Mouse (Mus musculus): ENCODE data around the gene Cptp. TPM values are rescaled to one million over a fixed set of nuclear protein-coding genes. Genes with fewer than 3 reads are reported as not detected.

Cptp gene
- polyA plus RNA-seq, 1 experiment from 2014 or later: 15.4 TPM

- H3K27me3 ChIP-seq: no peaks in the 10 kb centered on the region
- CTCF ChIA-PET: interaction anchor here (0.9 to 2.3 kb wide), 8 partner anchors 9 to 66 kb away, joined by 3 to 22 read pairs (median 6); partner anchors contain the start of gene Dvl1
- DNase-seq (ENCODE audit: low read depth, low spot score): no peak
- in situ Hi-C loops (cut with MboI; ENCODE audit: low pct_unique_long_range_greater_than_20kb): loop anchor here (5.0 kb wide), 2 partner anchors 34 to 59 kb away; partner anchors contain the start of genes Acap3, Cptp, Ints11 and Pusl1
- no peak for TF ChIP-seq CTCF (IDR thresholded peaks at IDR 0.05)
- ATAC-seq: no peak
- POLR2A ChIA-PET: interaction anchor here (1.1 to 1.9 kb wide), 3 partner anchors 16 to 30 kb away, joined by 3 to 6 read pairs (median 4); partner anchors contain the start of gene Tas1r3
Measured at GRCm38 (mm10) chr4:155833234-155833633, 36.0 kb downstream of the Cptp start.

- TF ChIP-seq CTCF (IDR thresholded peaks at IDR 0.05): no peak
- ATAC-seq: no peak
- no peak for DNase-seq (ENCODE audit: low read depth, low spot score)
- CTCF ChIA-PET: interaction anchor here (1.3 kb wide), 1 partner anchor 14 kb away, joined by 3 read pairs; the partner anchor contains the start of gene Dvl1
- POLR2A ChIA-PET: interaction anchor here (1.3 to 1.9 kb wide), 2 partner anchors 31 to 37 kb away, joined by 4 read pairs; partner anchors contain the start of genes Cptp, Ints11 and Tas1r3
- no peaks in the 10 kb centered on the region for H3K27me3 ChIP-seq
- in situ Hi-C loops (cut with MboI; ENCODE audit: low pct_unique_long_range_greater_than_20kb): loop anchor here (5.0 kb wide), 2 partner anchors 35 to 60 kb away; partner anchors contain the start of genes Acap3, Cptp, Ints11 and Pusl1
Measured at GRCm38 (mm10) chr4:155832321-155832720, 36.9 kb downstream of the Cptp start.

- in situ Hi-C loops (cut with MboI; ENCODE audit: low pct_unique_long_range_greater_than_20kb): loop anchor here (5.0 kb wide), 2 partner anchors 35 to 60 kb away; partner anchors contain the start of genes Acap3, Cptp, Ints11 and Pusl1
- H3K27me3 ChIP-seq: no peaks in the 10 kb centered on the region
- ChIA-PET CTCF (interaction anchor here (0.7 to 1.3 kb wide), 3 partner anchors 15 to 37 kb away, joined by 3 read pairs; partner anchors contain the start of genes Cptp and Dvl1), POLR2A (interaction anchor here (1.3 to 1.9 kb wide), 2 partner anchors 32 to 38 kb away, joined by 4 read pairs; partner anchors contain the start of genes Cptp, Ints11 and Tas1r3)
- ATAC-seq (no peak), DNase-seq (ENCODE audit: low read depth, low spot score) (no peak)
- TF ChIP-seq CTCF (IDR thresholded peaks at IDR 0.05): no peak
Measured at GRCm38 (mm10) chr4:155831831-155832230, 37.4 kb downstream of the Cptp start.

DNA sequence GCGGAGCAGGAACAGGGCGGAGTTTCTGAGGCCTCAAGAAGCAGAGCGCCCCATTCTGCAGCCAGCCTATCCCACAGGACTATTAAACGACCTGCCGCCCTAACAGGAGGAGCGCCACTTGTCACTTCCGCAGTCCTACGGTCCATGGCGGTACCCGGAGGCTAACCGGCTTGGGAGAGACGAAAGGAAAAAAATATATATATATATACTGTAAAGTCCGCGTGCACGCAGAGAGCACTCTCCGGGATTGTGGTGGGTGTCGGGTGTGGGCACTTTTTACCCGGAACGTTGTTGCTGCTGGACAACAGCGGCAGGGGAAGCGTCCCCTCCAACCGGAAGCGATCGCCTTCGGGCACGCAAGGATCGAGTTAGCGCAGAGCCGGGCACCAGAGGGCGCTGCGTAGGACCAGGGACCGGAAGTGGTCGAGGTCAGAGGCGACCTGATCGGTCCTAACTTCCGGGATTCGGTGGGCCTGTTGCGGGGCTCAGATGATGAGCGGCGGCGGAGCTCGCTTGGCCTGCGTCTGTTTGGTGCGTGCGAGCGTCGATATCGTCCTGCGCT lies 38.0 kb downstream of the Cptp start, which contains the start of gene Aurkaip1:
TSS of gene Aurkaip1 (plus strand) at position 68 of the 562 bp plus-strand sequence.
- POLR2A ChIA-PET: interaction anchor here (1.3 to 1.9 kb wide), 2 partner anchors 32 to 38 kb away, joined by 4 read pairs; partner anchors contain the start of genes Cptp, Ints11 and Tas1r3
- peak; percentile 78 for DNase-seq (ENCODE audit: low read depth, low spot score)
- in situ Hi-C loops (cut with MboI; ENCODE audit: low pct_unique_long_range_greater_than_20kb): loop anchor here (5.0 kb wide), 2 partner anchors 36 to 61 kb away; partner anchors contain the start of genes Acap3, Cptp, Ints11 and Pusl1
- peak; percentile 60 for TF ChIP-seq CTCF (IDR thresholded peaks at IDR 0.05)
- peak; percentile 93 for ATAC-seq
- no peaks in the 10 kb centered on the region for H3K27me3 ChIP-seq
- CTCF ChIA-PET: interaction anchor here (0.7 to 1.3 kb wide), 3 partner anchors 15 to 38 kb away, joined by 3 read pairs; partner anchors contain the start of genes Cptp and Dvl1

- CTCF ChIA-PET: no interaction called here
- ATAC-seq (no peak), DNase-seq (ENCODE audit: low read depth, low spot score) (no peak)
- no peak for TF ChIP-seq CTCF (IDR thresholded peaks at IDR 0.05)
- POLR2A ChIA-PET: no interaction called here
- H3K27me3 ChIP-seq: no peaks in the 10 kb centered on the region
- in situ Hi-C loops (cut with MboI; ENCODE audit: low pct_unique_long_range_greater_than_20kb): loop anchor here (5.0 kb wide), 2 partner anchors 37 to 62 kb away; partner anchors contain the start of genes Acap3, Cptp, Ints11 and Pusl1
Measured at GRCm38 (mm10) chr4:155830596-155830995, 38.6 kb downstream of the Cptp start.

DNA sequence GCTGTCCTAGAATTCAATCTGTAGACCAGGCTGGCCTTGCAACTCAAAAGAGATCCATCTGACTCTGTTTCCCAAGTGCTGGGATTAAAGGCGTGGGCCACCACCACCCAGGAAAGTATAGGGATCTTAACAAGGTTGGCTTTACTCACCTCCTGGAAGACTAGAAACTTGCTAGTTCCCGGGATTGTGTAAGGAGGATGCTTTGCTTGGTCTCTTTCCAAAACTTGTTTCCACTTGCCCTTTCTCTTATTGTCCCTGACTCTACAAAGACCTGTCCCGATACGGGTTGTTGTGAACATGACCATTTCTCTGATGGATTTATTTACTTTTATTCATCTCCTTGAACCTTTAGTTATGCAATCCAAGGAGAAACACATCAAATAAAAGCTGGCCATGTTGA lies 39.4 kb downstream of the Cptp start:
- ATAC-seq (no peak), DNase-seq (ENCODE audit: low read depth, low spot score) (no peak)
- ChIA-PET CTCF (no interaction called here), POLR2A (no interaction called here)
- no peak for TF ChIP-seq CTCF (IDR thresholded peaks at IDR 0.05)
- in situ Hi-C loops (cut with MboI; ENCODE audit: low pct_unique_long_range_greater_than_20kb): loop anchor here (5.0 kb wide), 2 partner anchors 37 to 62 kb away; partner anchors contain the start of genes Acap3, Cptp, Ints11 and Pusl1
- no peaks in the 10 kb centered on the region for H3K27me3 ChIP-seq

DNA sequence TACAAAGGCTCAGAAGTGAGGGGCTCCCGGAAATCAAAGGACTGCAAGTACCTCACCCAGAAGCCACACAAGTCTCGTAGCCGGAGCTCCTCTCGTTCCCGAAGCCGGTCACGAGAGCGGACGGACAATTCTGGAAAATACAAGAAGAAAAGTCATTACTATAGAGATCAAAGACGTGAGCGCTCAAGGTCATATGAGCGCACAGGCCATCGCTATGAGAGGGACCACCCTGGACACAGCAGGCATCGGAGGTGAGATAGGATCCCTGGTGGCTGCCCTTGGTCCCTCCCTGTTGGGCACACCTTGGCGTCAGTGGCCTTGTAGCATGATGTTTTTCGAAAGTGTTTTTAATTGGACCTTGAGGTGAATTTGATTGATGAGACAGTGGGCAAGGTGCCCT lies 45.8 kb downstream of the Cptp start:
- DNase-seq (ENCODE audit: low read depth, low spot score) (no peak), ATAC-seq (no peak)
- H3K27me3 ChIP-seq: no peaks in the 10 kb centered on the region
- CTCF ChIA-PET: interaction anchor here (1.0 to 1.5 kb wide), 2 partner anchors 10 to 11 kb away, joined by 4 to 7 read pairs; no protein-coding TSS in a partner anchor
- POLR2A ChIA-PET: no interaction called here
- in situ Hi-C loops (cut with MboI; ENCODE audit: low pct_unique_long_range_greater_than_20kb): no loop called here
- no peak for TF ChIP-seq CTCF (IDR thresholded peaks at IDR 0.05)

GRCm38 (mm10) chr4:155821025-155821424 lies 48.2 kb downstream of the Cptp start:
- POLR2A ChIA-PET: no interaction called here
- TF ChIP-seq CTCF (IDR thresholded peaks at IDR 0.05): no peak
- no peaks in the 10 kb centered on the region for H3K27me3 ChIP-seq
- DNase-seq (ENCODE audit: low read depth, low spot score) (no peak), ATAC-seq (no peak)
- in situ Hi-C loops (cut with MboI; ENCODE audit: low pct_unique_long_range_greater_than_20kb): no loop called here
- CTCF ChIA-PET: interaction anchor here (1.2 kb wide), 1 partner anchor 9 kb away, joined by 3 read pairs; the partner anchor contains the start of gene Ccnl2

DNA sequence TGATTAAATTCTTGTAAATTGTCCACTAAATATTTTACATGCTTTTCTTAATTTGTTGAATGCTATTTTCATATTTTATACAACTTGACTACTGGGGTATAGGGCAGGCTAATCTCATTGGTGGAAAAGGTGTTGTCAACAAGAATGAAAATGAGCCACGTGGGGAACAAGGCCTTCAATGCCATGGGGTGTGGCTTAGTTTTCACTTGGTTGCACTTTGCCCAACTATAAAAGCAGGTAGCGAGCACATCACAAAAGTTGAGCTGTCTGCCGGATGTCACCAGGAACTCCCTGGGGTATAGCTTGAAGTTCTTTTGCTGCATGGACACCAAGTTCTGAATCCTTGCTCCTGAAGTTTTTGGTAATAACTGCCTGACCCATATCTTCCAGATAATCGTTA lies 51.7 kb downstream of the Cptp start:
- in situ Hi-C loops (cut with MboI; ENCODE audit: low pct_unique_long_range_greater_than_20kb): no loop called here
- ATAC-seq (no peak), DNase-seq (ENCODE audit: low read depth, low spot score) (no peak)
- TF ChIP-seq CTCF (IDR thresholded peaks at IDR 0.05): no peak
- ChIA-PET POLR2A (no interaction called here), CTCF (no interaction called here)
- no peaks in the 10 kb centered on the region for H3K27me3 ChIP-seq

Other genes with a start within 250 kb of the Cptp start
- 57.8 TPM for gene Cdk11b, start 244.6 kb downstream of the Cptp start, polyA plus RNA-seq (2021)
- not detected for gene Gm10563, start 224.0 kb downstream of the Cptp start, polyA plus RNA-seq (2021)
- 4.1 TPM for gene Mmp23, start 216.1 kb downstream of the Cptp start, polyA plus RNA-seq (2021)
- gene Mib2, start 200.2 kb downstream of the Cptp start, polyA plus RNA-seq (2021): 39.5 TPM
- gene Fndc10, start 175.1 kb downstream of the Cptp start, polyA plus RNA-seq (2021): 7.3 TPM
- 81.8 TPM for gene Ssu72, start 164.6 kb downstream of the Cptp start, polyA plus RNA-seq (2021)
- 1.4 TPM for gene Tmem240, start 134.6 kb downstream of the Cptp start, polyA plus RNA-seq (2021)
- 53.3 TPM for gene Atad3a, start 108.3 kb downstream of the Cptp start, polyA plus RNA-seq (2021)
- gene Vwa1, start 94.7 kb downstream of the Cptp start, polyA plus RNA-seq (2021): 0.47 TPM
- 0.05 TPM for gene Tmem88b, start 83.6 kb downstream of the Cptp start, polyA plus RNA-seq (2021)
- gene Ankrd65, start 79.0 kb downstream of the Cptp start, polyA plus RNA-seq (2021): not detected
- gene Mrpl20, start 66.6 kb downstream of the Cptp start, polyA plus RNA-seq (2021): 124 TPM
- 55.5 TPM for gene Ccnl2, start 57.0 kb downstream of the Cptp start, polyA plus RNA-seq (2021)
- 127 TPM for gene Aurkaip1, start 38.2 kb downstream of the Cptp start, polyA plus RNA-seq (2021)
- gene Mxra8, start 29.8 kb downstream of the Cptp start, polyA plus RNA-seq (2021): 15.4 TPM
- gene Dvl1, start 22.0 kb downstream of the Cptp start, polyA plus RNA-seq (2021): 83.6 TPM
- gene Tas1r3, start 6.1 kb downstream of the Cptp start, polyA plus RNA-seq (2021): 1.2 TPM
- gene Ints11, start 106 bp upstream of the Cptp start, polyA plus RNA-seq (2021): 37.6 TPM
- gene Pusl1, start 22.3 kb upstream of the Cptp start, polyA plus RNA-seq (2021): 22.4 TPM
- gene Acap3, start 22.4 kb upstream of the Cptp start, polyA plus RNA-seq (2021): 16.7 TPM
- 60.1 TPM for gene Ube2j2, start 74.4 kb upstream of the Cptp start, polyA plus RNA-seq (2021)
- 0.59 TPM for gene C1qtnf12, start 92.9 kb upstream of the Cptp start, polyA plus RNA-seq (2021)
- gene B3galt6, start 123.2 kb upstream of the Cptp start, polyA plus RNA-seq (2021): 6.2 TPM
- gene Sdf4, start 123.4 kb upstream of the Cptp start, polyA plus RNA-seq (2021): 167 TPM
- 0.36 TPM for gene Tnfrsf4, start 144.4 kb upstream of the Cptp start, polyA plus RNA-seq (2021)
- gene Tnfrsf18, start 156.7 kb upstream of the Cptp start, polyA plus RNA-seq (2021): 1.0 TPM
- gene Ttll10, start 190.0 kb upstream of the Cptp start, polyA plus RNA-seq (2021): 3.7 TPM
- 9.3 TPM for gene 9430015G10Rik, start 240.5 kb upstream of the Cptp start, polyA plus RNA-seq (2021)